Mouse (Mus musculus) cortical plate, adult 2 months (tissue): ENCODE data around the gene Gale. TPM values are rescaled to one million over a fixed set of nuclear protein-coding genes. Genes with fewer than 3 reads are reported as not detected.

ENCODE experiments used
- H3K27ac ChIP-seq: fragments of 200-500 bp; 2 replicates; pipeline ENCODE4 v1.5.1; 2012; ENCODE audit warnings: low read length, control low read depth, inconsistent platforms; ENCODE audit not compliant: insufficient read depth
- H3K4me1 ChIP-seq: fragments of 200-500 bp; 2 replicates; pipeline ENCODE4 v1.6.1; 2011; ENCODE audit warnings: low read length; ENCODE audit not compliant: control insufficient read depth, insufficient read depth
- H3K4me3 ChIP-seq: fragments of 200-500 bp; 2 replicates; pipeline ENCODE4 v1.5.1; 2011; ENCODE audit warnings: mild to moderate bottlenecking, low read length, control low read depth; ENCODE audit not compliant: insufficient read depth
- CTCF ChIP-seq: fragments of 200-500 bp; IDR thresholded peaks from 2 replicates; pipeline ENCODE4 v1.5.1; 2011; ENCODE audit warnings: mild to moderate bottlenecking, control low read depth, low read length; ENCODE audit not compliant: insufficient read depth; ENCODE audit errors: extremely low read depth
- POLR2A ChIP-seq: fragments of 200-500 bp; IDR thresholded peaks from 2 replicates; pipeline ENCODE4 v1.6.1; 2011; ENCODE audit warnings: mild to moderate bottlenecking, low read length, control low read depth; ENCODE audit not compliant: insufficient read depth; ENCODE audit errors: extremely low read depth
- polyA plus RNA-seq: library from polyadenylated mRNA; depleted of rRNA; stranded (reverse); fragments of >200 nt; gene quantifications from 2 replicates; pipeline ENCODE4 v1.2.3, GENCODE M21; 2012; rRNA removed

Gene Gale
- polyA plus RNA-seq, 1 experiment = 35.9 TPM

DNA sequence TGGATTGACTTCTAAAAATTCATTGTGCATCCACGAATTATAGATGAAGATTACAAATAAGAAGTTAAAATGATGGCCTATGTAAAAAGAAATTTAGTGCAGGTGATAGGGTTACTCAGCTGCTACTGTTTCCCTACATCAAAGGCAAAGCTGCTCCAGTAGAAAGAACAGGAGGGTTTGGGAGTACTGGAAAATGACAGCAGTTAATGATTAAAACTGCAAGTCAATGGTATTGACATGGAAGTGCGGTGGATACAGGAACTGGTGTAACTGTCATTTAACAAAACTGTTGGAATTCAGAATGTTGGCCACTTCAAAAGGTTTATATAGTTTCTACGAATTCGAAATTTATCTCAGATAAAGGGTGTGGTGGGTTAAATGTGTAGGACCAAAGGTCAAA, 31.6 kb downstream of the Gale start:
- Histone ChIP-seq H3K27ac (no peak overlapping the region), H3K4me1 (no peaks in the 10 kb centered on the region), H3K4me3 (no peak overlapping the region)
- TF ChIP-seq POLR2A (no peak), CTCF (no peak)

DNA sequence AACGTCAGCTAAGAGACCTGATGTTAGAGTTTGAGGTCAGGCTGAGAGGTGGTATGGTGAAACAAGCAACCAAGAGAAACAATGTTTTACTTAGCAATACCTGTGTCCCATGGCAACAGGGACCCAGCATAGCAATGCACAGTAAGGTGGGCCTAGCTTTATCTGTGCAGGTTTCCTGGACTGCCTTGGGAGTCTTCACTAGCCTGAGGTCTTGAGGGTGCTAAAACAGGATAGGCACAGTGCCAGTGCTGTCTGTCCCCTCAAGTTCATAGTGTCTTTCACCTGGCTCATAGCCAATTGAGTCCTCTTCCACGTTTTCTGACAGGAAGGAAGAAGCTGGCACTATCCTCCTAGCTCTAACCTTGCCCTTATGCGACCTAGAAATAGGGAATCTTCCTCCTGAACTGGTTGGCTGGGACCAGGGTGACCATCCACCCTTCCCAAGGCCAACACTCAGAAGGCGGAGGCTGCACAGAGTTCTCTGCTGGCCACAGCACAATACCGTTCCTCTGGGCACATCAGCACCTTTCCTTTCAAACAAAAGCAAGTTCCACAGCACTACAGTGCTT, 40.7 kb downstream of the Gale start:
- H3K4me3 ChIP-seq = no peak overlapping the region
- TF ChIP-seq CTCF (no peak), POLR2A (no peak)
- no peaks in the 10 kb centered on the region for H3K4me1 ChIP-seq
- H3K27ac ChIP-seq = no peak overlapping the region

GRCm38 (mm10) chr4:136004921-136005320, 41.4 kb downstream of the Gale start:
- Histone ChIP-seq H3K4me3 (no peak overlapping the region), H3K4me1 (no peaks in the 10 kb centered on the region), H3K27ac (no peak overlapping the region)
- TF ChIP-seq CTCF (no peak), POLR2A (no peak)

GRCm38 (mm10) chr4:136006821-136007220, 43.3 kb downstream of the Gale start:
- H3K4me3 ChIP-seq = no peak overlapping the region
- TF ChIP-seq CTCF (no peak), POLR2A (no peak)
- no peak overlapping the region for H3K27ac ChIP-seq
- no peaks in the 10 kb centered on the region for H3K4me1 ChIP-seq

DNA sequence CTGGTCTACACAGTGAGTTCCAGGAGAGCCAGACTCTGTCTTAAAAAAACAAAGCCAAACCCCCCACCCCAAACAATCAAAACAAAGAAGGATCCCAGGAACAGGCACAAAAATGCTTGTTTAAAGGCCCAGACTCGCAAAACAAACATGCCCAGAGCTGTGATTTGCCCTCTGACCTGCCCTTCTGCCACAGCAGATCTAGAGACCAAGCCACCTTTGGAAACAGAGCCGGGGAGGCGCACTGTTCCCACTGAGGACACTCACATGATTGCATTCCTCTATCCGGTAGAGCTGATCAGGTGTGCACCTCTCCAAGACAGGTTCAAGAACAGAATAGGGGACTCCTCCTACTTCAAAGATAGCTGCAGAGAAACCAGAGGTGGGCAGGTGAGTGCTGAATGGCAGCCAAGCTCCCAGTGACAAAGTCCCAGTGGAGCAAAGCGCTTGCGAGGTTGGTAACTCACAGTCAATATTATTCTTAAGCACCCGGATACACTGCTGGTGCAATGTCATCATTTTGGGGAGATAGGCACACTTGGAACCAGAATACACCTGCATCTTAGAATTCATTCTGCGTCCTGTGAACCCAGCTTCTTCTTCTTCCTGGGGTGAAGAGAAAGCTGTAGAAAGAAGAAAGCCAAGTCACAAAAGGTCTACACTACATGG, 45.4 kb downstream of the Gale start:
- TF ChIP-seq POLR2A (no peak), CTCF (no peak)
- no peak overlapping the region for H3K27ac ChIP-seq
- H3K4me1 ChIP-seq = no peaks in the 10 kb centered on the region
- no peak overlapping the region for H3K4me3 ChIP-seq

DNA sequence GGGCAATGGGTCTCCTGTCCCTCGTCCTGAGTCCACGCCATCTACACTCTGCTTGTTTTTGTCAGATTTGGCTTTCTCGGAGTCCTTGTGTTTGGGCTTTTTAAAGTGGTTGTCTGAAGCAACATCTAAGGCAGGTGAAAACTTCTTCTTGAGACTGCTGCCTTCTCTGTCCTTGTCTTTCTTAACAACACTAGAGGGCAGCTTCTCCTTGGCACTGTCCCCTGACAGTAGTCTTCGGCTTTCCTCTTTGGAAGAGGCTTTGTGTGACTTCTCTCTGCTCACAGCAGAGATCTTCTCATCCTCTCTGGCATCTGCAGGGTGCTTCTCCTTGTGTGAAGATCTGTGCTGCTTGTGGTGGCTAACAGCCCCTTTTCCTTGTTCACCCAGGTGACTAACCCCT, 47.1 kb downstream of the Gale start:
- TF ChIP-seq POLR2A = no peak
- no peak for TF ChIP-seq CTCF
- H3K4me1 ChIP-seq = no peaks in the 10 kb centered on the region
- H3K27ac ChIP-seq = no peak overlapping the region
- no peak overlapping the region for H3K4me3 ChIP-seq

GRCm38 (mm10) chr4:136016059-136016602, 52.6 kb downstream of the Gale start:
- TF ChIP-seq CTCF (no peak), POLR2A (no peak)
- Histone ChIP-seq H3K27ac (no peak overlapping the region), H3K4me3 (no peak overlapping the region)

More at GRCm38 (mm10) chr4:136016059-136016602, 52.6 kb downstream of the Gale start:
- H3K4me1 ChIP-seq = peaks cover 2% of the 10 kb centered on the region; the same call in 1 of the 2 replicates

Other genes starting within 250 kb of the Gale start
- gene Il22ra1, start 235.6 kb upstream of the Gale start, polyA plus RNA-seq = 0.04 TPM in 1 of 2 replicates, not detected in the other
- gene Myom3, start 204.0 kb upstream of the Gale start, polyA plus RNA-seq = 2.2 and 2.5 TPM in 2 replicates
- gene Srsf10, start 108.0 kb upstream of the Gale start, polyA plus RNA-seq = 49.1 and 54.7 TPM in 2 replicates
- 55.4 and 61.0 TPM in 2 replicates for gene Pnrc2, start 89.9 kb upstream of the Gale start, polyA plus RNA-seq
- 0.11 and 0.15 TPM in 2 replicates for gene Cnr2, start 68.3 kb upstream of the Gale start, polyA plus RNA-seq
- gene Fuca1, start 43.0 kb upstream of the Gale start, polyA plus RNA-seq = 36.9 and 37.8 TPM in 2 replicates
- gene Hmgcl, start 17.3 kb upstream of the Gale start, polyA plus RNA-seq = 46.4 and 50.5 TPM in 2 replicates
- gene Lypla2, start 8.9 kb downstream of the Gale start, polyA plus RNA-seq = 98.6 and 108 TPM in 2 replicates
- gene Pithd1, start 23.5 kb downstream of the Gale start, polyA plus RNA-seq = 103 and 110 TPM in 2 replicates
- 16.5 and 16.8 TPM in 2 replicates for gene Eloa, start 58.0 kb downstream of the Gale start, polyA plus RNA-seq
- gene Rpl11, start 89.7 kb downstream of the Gale start, polyA plus RNA-seq = 511 and 520 TPM in 2 replicates
- 75.7 and 82.9 TPM in 2 replicates for gene Id3, start 179.8 kb downstream of the Gale start, polyA plus RNA-seq
- 0.67 and 0.78 TPM in 2 replicates for gene E2f2, start 208.7 kb downstream of the Gale start, polyA plus RNA-seq
- gene Asap3, start 242.6 kb downstream of the Gale start, polyA plus RNA-seq = 2.9 and 3.2 TPM in 2 replicates